Mouse (Mus musculus): ENCODE measurements around the gene Pmepa1.

DNA sequence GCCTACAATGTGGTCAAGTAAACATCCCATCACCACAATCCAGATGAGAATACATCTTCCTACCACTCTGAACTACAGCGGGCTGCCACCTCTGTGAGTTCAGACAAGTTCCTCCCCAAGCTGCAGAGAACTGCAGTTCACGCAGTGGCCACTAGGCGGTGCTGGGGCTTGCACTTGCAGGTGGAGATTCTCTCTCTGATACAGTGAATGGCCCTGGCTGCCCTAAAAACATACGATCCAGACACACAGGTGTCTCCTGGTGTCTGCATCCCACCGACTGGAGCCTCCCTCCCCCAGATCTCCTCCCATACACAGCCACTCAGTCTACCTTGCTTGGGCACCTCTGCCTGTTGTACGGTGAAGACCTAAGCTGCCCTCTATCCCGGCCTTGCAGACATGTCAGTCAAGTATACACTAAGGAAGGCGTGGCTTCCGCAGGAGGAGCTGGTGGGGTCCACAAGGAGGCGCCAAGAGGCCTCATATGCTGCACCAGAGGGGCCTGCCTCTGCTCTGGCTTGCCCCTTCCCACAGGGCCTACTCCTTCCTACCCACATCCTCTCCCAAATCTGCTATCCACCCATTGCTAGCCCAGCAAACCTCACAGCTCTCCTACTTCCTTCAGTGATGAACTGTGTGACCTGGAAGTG lies 46.6 kb downstream of the Pmepa1 start:
- TF ChIP-seq CTCF (IDR thresholded peaks at IDR 0.05; ENCODE audit: insufficient read depth, low read depth, low read length): peak; percentile 91
- no peak for TF ChIP-seq POLR2A (IDR thresholded peaks at IDR 0.05; ENCODE audit: insufficient read depth, low read depth, low read length)

Data from olfactory bulb, adult 2 months (tissue).